Mouse (Mus musculus): Measurements from ENCODE around the gene Cyp1a2.

GRCm38 (mm10) chr9:57639661-57640328 is 43.7 kb downstream of the Cyp1a2 start:
- TF ChIP-seq CTCF (IDR thresholded peaks at IDR 0.05; ENCODE audit: low read depth), result no peak
- TF ChIP-seq EP300 (IDR thresholded peaks at IDR 0.05; ENCODE audit: low read depth), result no peak
